Mouse (Mus musculus) liver, embryonic 14.5 days (tissue): ENCODE results near the gene Hdac9. TPM values are rescaled to one million over a fixed set of nuclear protein-coding genes. Genes with fewer than 3 reads are reported as not detected.

Experiments
- ATAC-seq: fragments of 200-750 bp; cut with Nextera tagmentation; 2 replicates; pipeline ENCODE4 v1.8.0; 2017; ENCODE audit warnings: moderate number of reproducible peaks, mild to moderate bottlenecking, moderate library complexity; ENCODE audit not compliant: insufficient read depth
- DNase-seq, 3 experiments: peaks; one replicate each; pipeline ENCODE4 v3.0.0-alpha.2; 2012 to 2013; ENCODE audit warnings: low read depth in 3 of 3, low spot score in 3 of 3
- H3K27ac ChIP-seq: fragments of 300-500 bp; sonication (generic); 2 replicates; pipeline ENCODE4 v1.5.1; 2014; ENCODE audit warnings: moderate library complexity, mild to moderate bottlenecking, control low read depth, inconsistent platforms
- H3K27me3 ChIP-seq: fragments of 300-500 bp; sonication (generic); 2 replicates; pipeline ENCODE4 v1.6.1; 2014; ENCODE audit warnings: mild to moderate bottlenecking, low read length, moderate library complexity; ENCODE audit not compliant: control insufficient read depth, insufficient read depth
- H3K36me3 ChIP-seq: fragments of 300-500 bp; sonication (generic); replicated peaks from 2 replicates; pipeline ENCODE4 v1.6.1; 2014; ENCODE audit warnings: low read depth; ENCODE audit not compliant: control insufficient read depth, insufficient read depth
- H3K4me1 ChIP-seq, 2 experiments: fragments of 200-500 bp in 1 of 2; fragments of 300-500 bp in 1 of 2; sonication (generic) in 1 of 2; replicated peaks; 2 replicates each; pipeline ENCODE4 v1.6.1; 2012 to 2014; ENCODE audit warnings: antibody characterized with exemption in 1 of 2, inconsistent platforms in 1 of 2, low read length in 1 of 2; ENCODE audit not compliant: control insufficient read depth in 2 of 2, insufficient read depth in 2 of 2
- H3K4me2 ChIP-seq: fragments of 300-500 bp; sonication (generic); 2 replicates; pipeline ENCODE4 v1.6.1; 2014; ENCODE audit warnings: low read depth, mild to moderate bottlenecking, control low read depth, moderate library complexity
- H3K4me3 ChIP-seq, 2 experiments: fragments of 200-500 bp in 1 of 2; fragments of 300-500 bp in 1 of 2; sonication (generic) in 1 of 2; 2 replicates each; pipeline ENCODE4 v1.5.1; 2012 to 2014; ENCODE audit warnings: low read depth in 2 of 2, low read length in 2 of 2, mild to moderate bottlenecking in 2 of 2, control low read depth in 1 of 2, inconsistent platforms in 1 of 2, moderate library complexity in 1 of 2; ENCODE audit not compliant: insufficient read depth in 1 of 2
- H3K9ac ChIP-seq: fragments of 300-500 bp; sonication (generic); replicated peaks from 2 replicates; pipeline ENCODE4 v1.6.1; 2014; ENCODE audit warnings: mild to moderate bottlenecking, control low read depth, moderate library complexity
- H3K9me3 ChIP-seq: fragments of 300-500 bp; sonication (generic); 2 replicates; pipeline ENCODE4 v1.6.1; 2016; ENCODE audit warnings: low read length, mixed read lengths; ENCODE audit not compliant: control insufficient read depth
- CTCF ChIP-seq: IDR thresholded peaks from 2 replicates; pipeline ENCODE4 v1.5.1; 2016; ENCODE audit warnings: antibody characterized with exemption, low read depth, control low read depth
- EP300 ChIP-seq: IDR thresholded peaks from 2 replicates; pipeline ENCODE4 v1.6.1; 2016; ENCODE audit warnings: antibody characterized with exemption, low read depth
- WGBS: fragments of 180-500 bp; shearing (Covaris S2); extraction: QIAGEN DNeasy Blood & Tissue Kit; methylation state at CpG from one replicate; pipeline ENCODE4 v1.1.7; 2014; ENCODE audit not compliant: insufficient replicate concordance; 5-methylcytosine and 5-hydroxymethylcytosine counted together
- polyA plus RNA-seq, 2 experiments: library from polyadenylated mRNA; depleted of rRNA in 1 of 2; stranded (reverse) in 1 of 2; unstranded in 1 of 2; fragments of >200 nt; fragmentation: Nextera tagmentation in 1 of 2; extraction: Ambion mirVana in 1 of 2; gene quantifications; 2 replicates each; pipeline versions ENCODE4 v1.2.1 to v1.2.3; 2012 to 2014

Gene Hdac9
- polyA plus RNA-seq, 2 experiments: 1.3 to 1.4 TPM

DNA sequence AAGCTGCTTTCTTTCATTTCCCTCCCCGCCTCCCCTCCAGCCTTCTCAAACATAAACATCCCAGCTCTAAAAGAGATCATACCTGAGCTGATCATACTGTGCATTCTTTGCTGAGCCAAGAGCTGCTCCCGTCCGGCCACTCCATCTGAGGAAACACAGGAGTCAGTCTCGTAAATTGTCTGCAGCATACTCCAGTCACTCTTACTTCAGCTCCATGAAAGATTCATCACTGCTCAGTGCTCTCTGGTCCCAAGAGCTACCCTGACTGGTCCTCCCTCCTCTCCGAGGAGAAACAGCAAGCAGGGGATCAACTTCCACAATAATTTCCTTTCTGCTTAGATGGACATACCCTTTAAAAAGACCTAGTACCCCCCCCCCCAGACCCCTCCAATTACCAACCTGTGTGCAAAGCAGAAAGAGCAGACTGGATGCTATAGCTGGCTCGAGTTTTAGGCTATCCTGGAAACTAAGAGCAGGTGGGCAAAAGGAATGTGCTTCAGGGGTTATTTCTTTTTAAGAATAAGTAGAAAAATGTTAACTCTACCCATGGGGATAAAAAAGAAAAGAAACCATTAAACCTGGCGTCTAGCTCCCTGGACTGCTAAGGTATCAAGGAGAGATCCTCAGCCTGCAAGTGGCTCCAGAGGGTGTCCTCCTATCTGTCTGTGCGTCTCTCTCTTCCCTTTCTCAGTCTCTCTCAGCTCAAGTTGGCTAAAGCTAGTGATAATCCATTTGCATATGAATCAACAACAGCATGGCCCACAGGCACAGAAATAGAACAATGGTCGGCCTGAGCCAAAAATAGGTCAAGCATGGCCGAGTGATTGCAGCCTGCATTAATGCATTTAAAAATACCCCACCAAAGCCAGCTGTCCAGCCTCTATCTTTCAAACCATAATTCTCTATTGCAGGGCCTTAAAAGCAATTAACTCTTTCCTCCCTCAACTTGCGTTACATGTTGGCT is 388.4 kb downstream of the Hdac9 start:
- H3K4me3 ChIP-seq: no peak overlapping the region
- H3K4me2 ChIP-seq: no peak overlapping the region
- H3K36me3 ChIP-seq: no peaks in the 10 kb centered on the region
- no peak overlapping the region for H3K9ac ChIP-seq
- H3K27ac ChIP-seq: no peak overlapping the region
- H3K27me3 ChIP-seq: no peaks in the 10 kb centered on the region
- H3K9me3 ChIP-seq: no peaks in the 10 kb centered on the region
- TF ChIP-seq EP300 (no peak), CTCF (no peak)
- WGBS: 41% methylated on average over 11 of the region's 11 CpGs
- no peak for DNase-seq
- ATAC-seq: no peak
- H3K4me1 ChIP-seq: no peaks in the 10 kb centered on the region

DNA sequence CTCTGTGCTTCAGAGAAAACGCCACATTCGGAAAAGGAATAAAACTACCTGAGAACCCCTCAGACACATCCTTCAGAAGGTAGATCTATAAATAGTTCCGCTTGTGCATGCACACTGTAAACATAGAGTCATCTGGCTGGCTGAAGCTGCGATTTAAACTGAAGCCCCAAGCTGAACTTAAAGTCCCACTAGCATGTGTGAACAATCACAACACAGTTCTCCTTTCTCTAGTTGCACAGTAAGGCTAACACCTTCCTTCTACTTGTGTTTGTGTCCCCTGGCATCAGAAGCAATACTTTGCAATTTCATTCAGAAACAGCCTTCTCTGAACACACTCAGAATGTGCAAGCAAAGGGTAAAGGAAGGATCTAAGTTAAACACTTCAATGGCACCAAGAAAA is 389.1 kb downstream of the Hdac9 start:
- H3K4me1 ChIP-seq: no peaks in the 10 kb centered on the region
- H3K4me2 ChIP-seq: no peak overlapping the region
- H3K4me3 ChIP-seq: no peak overlapping the region
- H3K27ac ChIP-seq: no peak overlapping the region
- H3K9me3 ChIP-seq: no peaks in the 10 kb centered on the region
- WGBS: 62% methylated on average over 4 of the region's 4 CpGs
- ATAC-seq (no peak), DNase-seq (no peak)
- no peak overlapping the region for H3K9ac ChIP-seq
- no peaks in the 10 kb centered on the region for H3K36me3 ChIP-seq
- TF ChIP-seq CTCF (no peak), EP300 (no peak)
- no peaks in the 10 kb centered on the region for H3K27me3 ChIP-seq

DNA sequence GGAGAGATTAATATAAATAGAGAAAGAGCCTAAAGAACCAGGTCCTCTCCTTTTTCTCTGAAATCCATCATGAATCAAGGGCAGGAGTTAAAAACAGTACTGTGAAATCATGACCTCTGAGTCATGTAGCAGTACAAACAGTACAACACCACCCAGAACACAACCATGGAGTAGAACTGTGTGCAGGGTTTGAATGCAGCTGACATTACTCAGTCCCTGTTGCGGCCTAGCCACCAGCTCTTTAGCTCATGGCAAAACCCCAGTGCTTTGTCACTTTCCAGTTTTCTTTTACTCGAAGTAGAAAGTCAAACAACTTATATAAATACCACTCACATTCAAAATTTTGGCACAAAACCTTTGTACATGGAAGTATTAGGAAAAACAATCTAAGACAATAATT is 395.4 kb downstream of the Hdac9 start:
- H3K9me3 ChIP-seq: no peaks in the 10 kb centered on the region
- H3K27ac ChIP-seq: no peak overlapping the region
- DNase-seq: no peak
- H3K27me3 ChIP-seq: no peaks in the 10 kb centered on the region
- no peaks in the 10 kb centered on the region for H3K36me3 ChIP-seq
- no peak overlapping the region for H3K9ac ChIP-seq
- H3K4me1 ChIP-seq: no peaks in the 10 kb centered on the region
- H3K4me3 ChIP-seq: no peak overlapping the region
- no peak for ATAC-seq
- WGBS: 42% methylated on average over 2 of the region's 2 CpGs
- H3K4me2 ChIP-seq: no peak overlapping the region
- TF ChIP-seq EP300 (no peak), CTCF (no peak)

DNA sequence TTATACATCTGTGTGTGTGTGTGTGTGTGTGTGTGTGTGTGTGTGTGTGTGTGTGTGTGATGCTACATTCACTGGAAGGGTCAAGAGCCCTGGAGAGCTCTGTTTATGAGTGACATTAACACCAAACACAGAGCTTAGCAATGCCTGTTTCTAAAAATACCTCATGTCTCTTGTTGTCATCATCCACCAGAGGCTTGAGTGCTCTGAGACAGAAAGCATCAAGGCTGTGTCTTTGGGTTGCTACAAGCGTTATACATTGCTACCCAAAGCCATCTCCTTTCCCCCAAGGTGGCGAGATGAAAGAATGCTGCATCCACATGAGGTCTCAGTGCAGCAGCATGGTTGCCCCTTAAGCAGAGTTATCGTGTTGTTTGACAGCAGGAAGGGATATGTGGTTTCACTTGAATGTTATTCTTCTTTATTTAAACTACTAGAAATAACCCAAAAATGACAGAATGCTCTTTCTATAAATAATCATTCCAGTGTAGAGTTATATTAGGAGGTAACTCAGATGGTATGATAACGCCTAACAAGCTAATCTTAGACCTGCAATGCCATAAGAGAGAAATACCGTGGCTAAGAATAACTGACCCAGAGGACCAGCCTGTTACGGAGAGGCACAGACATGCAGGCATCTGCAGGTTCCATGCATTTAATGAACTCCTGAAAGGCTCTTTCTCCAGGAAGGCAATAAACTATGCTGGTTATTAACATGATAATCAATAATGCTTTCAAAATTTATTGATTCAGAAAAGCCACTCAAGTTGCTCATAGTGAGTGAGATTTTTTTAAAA is 399.9 kb downstream of the Hdac9 start:
- no peaks in the 10 kb centered on the region for H3K4me1 ChIP-seq
- WGBS: 29% methylated on average over 6 of the region's 6 CpGs
- ATAC-seq (no peak), DNase-seq (no peak)
- no peaks in the 10 kb centered on the region for H3K36me3 ChIP-seq
- H3K27me3 ChIP-seq: no peaks in the 10 kb centered on the region
- TF ChIP-seq CTCF (no peak), EP300 (no peak)
- H3K4me3 ChIP-seq: no peak overlapping the region
- H3K9ac ChIP-seq: no peak overlapping the region
- H3K4me2 ChIP-seq: no peak overlapping the region
- H3K9me3 ChIP-seq: no peaks in the 10 kb centered on the region
- H3K27ac ChIP-seq: no peak overlapping the region

DNA sequence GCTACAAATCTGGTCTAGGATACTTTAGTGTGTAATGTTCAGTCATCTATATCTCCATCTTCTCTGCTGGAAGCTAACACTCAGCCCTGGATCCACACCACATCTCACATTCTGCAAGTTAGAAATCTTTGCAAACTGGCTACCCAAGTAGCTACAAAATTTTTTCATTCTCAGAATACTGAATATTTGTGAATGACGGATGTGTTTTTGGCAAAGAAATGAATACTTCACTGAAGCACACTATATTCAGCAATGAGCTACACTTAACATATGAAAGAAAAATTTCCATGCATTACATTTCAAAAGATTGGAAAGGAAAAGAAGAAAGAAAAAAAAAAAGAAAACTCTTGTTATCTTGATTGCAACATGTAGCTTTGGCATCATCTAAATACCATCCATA is 410.6 kb downstream of the Hdac9 start:
- 72% methylated on average over 1 of the region's 1 CpGs for WGBS
- no peaks in the 10 kb centered on the region for H3K27me3 ChIP-seq

More for the DNA sequence above, 410.6 kb downstream of the Hdac9 start:
- Histone ChIP-seq H3K4me2 (no peak overlapping the region), H3K36me3 (no peaks in the 10 kb centered on the region), H3K4me3 (no peak overlapping the region), H3K27ac (no peak overlapping the region), H3K4me1 (no peaks in the 10 kb centered on the region), H3K9me3 (no peaks in the 10 kb centered on the region), H3K9ac (no peak overlapping the region)
- ATAC-seq (no peak), DNase-seq (no peak)
- TF ChIP-seq EP300: no peak
- no peak for TF ChIP-seq CTCF
